Mouse (Mus musculus) hematopoietic stem cell, adult 5-6 weeks (primary cell): ENCODE measurements at regions not wholly inside any gene's neighbourhood (a gene's known extent, or its start where the extent isn't known, plus 50 kb on each side); places are given as distances from the start of the nearest gene placed in this dataset.

Source experiments
- ATAC-seq, 2 experiments: fragments of 125-278 bp in 1 of 2; replicated peaks in 1 of 2; 2 replicates each; pipeline ENCODE4 v1.8.0; 2016 to 2017; ENCODE audit warnings: inconsistent platforms in 2 of 2, mild to moderate bottlenecking in 2 of 2, moderate number of reproducible peaks in 2 of 2, low read depth in 1 of 2, moderate TSS enrichment in 1 of 2; ENCODE audit not compliant: low FRiP score in 2 of 2, poor library complexity in 2 of 2, severe bottlenecking in 2 of 2, insufficient read depth in 1 of 2, low TSS enrichment in 1 of 2

DNA sequence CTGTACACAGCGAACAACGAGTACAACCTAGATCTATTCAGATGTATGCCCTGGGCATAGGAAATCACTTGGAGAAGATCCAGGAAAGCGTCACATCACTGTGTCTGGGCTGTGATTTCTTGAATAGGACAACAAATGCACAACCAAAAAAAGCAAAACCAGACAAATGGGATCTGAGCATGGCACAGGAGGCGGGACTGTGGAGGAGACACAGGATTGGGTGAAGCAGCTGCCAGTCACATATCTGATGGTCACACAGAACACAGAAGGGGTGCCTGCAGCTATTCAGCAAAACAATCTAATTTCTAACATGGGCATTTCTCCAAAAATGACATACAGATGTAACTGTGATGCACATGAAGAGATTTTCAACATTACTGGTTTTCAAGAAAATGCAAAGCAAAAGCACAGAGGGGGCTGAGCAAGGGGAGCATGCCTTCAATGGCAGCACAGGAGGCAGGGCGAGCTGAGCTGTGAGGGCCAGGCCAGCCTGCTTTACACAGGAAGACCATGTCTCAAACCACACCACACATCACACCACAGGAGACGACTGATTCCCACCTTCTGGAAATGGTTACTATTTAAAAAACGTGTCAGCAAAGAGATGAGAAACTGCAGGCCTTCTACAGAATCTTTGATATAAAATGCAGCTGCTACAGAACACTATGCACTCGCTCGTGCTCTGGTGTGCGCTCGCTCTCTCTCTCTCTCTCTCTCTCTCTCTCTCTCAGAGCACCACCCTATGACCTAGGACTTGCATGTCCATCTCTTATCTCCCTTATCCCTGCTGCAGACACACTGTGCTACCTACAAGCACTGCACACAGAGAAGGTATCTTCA, 175.2 kb upstream of the Klf14 start:
- ATAC-seq: no peak

DNA sequence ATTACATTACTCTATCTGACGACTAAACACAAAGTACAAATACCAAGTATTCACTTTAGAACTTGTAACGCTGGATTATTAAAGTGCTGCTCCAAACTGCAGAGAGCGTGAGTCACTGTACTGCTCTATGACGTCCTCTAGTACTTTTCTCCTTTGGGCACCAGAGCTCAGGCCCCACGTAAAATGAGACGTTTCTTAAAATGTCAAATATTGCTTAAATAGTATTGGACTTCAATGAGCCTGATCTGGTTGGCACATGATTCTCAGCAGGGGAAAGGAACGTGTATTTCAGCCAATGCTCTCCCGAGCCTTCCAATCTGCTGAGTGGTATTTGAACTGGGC, 175.8 kb upstream of the Klf14 start:
- ATAC-seq: no peak

DNA sequence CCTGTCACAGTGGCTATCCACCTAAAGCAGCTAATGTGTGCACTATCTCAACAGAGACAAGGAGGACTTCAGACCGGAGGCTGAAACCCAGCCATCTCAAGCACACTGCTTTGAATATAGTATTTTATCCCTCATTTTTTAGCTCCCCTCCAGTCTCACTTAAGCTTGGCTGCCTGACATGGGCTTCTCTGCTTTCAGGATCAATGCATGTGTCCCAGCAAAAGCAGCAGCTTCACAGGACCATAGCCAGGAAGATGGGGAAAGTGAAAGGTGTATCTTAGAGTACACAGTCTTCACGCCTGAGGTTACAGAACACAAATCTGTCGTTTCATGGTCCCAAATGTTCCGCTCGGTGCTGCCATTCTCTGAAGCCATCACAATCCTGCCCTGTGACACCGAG, 176.7 kb upstream of the Klf14 start:
- ATAC-seq: no peak

DNA sequence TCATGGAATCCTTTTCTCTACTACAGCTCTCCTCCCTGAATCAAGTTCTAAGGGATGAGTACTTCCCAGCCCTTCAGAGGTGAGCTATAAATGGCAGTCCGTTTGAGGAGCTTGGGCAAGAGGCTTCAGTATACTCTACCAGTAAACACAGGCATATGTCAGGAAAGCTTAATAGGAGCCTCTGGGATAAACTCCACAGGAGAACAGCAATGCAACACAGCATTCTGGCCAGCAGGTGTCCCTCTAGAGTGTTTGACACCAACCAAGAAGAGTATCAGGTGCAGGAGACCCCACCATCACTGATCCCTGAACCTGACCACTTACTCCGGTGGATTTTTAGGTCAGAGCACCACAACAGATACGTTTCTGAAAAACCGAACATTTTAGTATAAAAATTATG, 178.0 kb upstream of the Klf14 start:
- no peak; a peak in 1 of 4 replicates for ATAC-seq

DNA sequence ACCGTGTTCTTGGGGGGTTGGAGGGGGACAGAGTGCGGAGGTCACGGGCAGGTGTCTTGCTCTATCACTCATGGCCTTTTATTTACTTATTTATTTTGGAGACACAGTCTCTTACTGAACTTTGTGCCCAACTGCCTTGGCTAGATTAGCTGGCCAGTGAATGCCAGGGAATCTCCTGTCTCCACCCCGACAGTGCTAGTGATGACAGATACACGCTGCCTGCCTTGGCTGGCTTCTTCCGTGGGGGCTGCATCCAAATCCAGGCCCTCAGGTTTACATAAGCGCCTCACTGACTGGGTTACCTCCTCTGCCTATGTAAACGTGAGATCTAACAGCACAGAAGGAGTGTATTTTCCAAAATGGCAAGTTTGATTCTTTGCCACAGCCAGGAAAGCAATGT, 178.5 kb upstream of the Klf14 start:
- ATAC-seq: no peak

DNA sequence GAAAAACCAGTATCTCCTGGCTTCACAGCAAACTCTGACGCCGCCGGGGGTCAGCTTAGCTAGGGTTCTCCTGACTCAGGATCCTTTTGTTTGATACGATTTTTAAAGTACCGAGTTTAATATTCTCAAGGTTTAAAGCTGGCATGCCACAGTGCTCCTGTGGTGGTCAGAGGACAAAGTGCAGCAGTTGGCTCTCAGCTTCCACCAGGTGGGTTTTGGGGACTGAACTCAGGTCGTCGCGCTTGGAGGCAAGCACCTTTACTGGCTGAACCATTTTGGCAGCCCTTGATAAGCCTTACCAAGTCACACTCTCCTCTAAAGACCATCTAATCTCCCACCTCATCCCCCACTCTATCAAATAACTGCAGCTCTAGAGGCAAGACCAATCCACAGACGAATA, 181.1 kb upstream of the Klf14 start:
- ATAC-seq: no peak

DNA sequence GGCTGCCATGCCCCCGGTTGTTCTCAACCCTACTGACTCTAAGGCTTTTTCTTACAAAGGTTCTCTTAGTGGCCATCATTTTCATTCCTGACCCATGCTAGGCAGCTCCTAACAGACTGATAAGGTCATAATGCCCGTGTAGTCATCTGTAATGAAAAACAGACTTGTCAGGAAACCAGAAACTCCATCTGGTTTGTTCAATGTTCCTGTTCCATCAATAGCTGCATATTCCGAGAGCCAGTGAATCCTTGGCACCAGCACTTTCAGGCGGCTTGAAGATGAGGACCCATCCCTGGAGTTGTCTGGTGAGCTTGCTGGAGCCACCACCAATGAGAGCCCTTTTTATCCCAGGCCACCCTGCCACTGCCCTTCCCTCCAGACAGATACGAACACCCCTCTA, 181.7 kb upstream of the Klf14 start:
- ATAC-seq: no peak

DNA sequence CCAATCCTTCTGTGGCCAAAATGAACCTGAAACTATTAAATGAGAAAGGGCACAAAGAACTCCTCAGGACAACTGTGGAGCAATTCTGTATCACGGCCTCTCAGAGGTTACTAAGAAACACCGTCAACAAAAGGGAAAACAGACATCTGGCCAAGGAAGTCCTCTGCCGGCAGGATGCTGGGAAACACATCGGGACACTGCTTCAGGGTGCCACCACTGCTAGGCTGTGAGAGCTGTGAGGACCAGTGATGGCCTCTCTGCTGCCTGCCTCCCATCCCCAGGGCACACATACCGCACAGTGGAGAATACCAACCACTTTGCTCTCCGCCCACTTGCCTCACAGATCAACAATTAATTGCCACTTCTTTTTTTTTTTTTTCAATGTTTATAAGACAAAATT, 182.6 kb upstream of the Klf14 start:
- no peak for ATAC-seq

DNA sequence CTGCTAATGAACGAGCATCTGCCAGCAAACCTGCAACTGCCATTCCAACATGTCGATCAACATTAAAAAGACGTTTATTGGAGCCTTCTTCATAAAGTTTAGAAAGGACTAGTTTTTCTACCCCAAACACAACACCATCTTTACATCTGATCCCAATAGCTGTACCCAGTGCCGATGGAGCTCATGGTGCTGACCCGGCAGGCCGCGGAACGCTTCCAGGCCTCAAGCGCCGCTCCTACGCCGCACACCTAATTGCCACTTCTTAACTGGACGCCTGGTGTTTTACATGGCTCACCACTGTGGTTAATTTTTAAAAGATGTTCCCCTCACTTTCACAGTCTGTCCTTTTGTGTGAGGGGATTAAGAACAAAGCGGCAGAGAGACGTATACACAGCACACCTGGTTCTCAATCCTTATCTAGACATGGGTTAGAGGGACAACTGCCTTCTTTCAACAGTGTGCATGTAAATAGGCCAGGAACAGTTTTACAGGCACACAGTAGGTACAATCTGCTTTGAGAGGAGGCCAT, 183.7 kb upstream of the Klf14 start:
- 0 out of 4 replicates have a peak, but pooled peaks of 1 of the 2 experiments have one; percentile 46 for ATAC-seq

DNA sequence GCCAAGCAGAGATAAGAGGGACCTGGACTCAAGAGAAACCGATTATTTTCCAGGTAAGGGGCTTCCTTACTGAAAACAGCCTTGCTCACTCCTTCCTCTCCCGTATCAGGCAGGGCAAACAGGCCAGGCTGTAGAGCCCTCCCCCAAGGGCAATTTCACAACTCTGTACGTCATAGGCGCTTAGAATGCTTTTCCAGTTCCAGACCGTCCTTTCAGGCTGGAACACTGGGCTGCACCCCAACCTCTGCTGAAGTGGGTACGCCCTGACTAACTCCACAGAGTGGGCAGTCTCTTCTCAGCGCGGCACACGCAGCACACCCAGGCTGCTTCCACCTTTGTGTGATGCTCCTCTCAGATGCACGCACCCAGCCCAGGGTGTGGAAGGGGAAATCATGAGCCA, 186.8 kb upstream of the Klf14 start:
- no peak for ATAC-seq

DNA sequence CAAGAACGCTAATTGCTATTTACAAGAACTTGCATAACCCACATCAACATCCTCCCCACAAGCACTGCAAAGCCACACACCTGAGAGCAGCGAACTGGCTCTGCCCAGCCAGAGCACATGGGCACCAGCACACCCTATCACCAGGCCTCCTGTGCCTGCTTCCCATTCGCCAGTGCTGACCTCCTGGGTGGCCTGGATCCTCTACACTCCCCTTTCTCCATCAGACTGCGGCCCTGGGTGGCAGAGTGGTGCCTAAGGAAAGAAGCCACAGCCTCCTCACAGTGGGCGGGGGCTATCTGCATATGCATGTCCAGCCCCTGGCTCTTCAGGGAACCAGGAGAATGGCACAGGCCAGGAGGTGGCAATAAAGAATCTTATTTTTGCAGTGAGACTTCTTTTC, 187.9 kb upstream of the Klf14 start:
- ATAC-seq: no peak

DNA sequence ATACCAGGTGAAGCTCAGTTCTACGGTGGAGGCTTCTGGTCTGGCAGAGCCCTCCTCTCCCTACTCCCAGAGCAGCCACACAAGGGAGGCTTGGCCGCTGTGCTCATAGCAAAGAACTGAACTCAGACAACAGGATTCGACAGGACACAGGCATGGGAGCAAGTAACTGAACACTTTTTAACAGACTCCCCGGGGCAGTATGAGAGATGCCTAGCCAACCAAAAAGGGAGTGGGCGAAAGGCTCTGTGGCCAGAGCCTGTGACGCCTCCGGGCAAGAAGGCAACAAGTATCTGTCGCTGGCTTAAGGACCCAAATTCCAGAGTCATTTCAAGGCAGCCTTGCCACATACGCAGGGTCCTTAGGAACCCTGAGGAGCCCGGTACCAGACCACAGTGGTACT, 188.8 kb upstream of the Klf14 start:
- ATAC-seq: no peak

DNA sequence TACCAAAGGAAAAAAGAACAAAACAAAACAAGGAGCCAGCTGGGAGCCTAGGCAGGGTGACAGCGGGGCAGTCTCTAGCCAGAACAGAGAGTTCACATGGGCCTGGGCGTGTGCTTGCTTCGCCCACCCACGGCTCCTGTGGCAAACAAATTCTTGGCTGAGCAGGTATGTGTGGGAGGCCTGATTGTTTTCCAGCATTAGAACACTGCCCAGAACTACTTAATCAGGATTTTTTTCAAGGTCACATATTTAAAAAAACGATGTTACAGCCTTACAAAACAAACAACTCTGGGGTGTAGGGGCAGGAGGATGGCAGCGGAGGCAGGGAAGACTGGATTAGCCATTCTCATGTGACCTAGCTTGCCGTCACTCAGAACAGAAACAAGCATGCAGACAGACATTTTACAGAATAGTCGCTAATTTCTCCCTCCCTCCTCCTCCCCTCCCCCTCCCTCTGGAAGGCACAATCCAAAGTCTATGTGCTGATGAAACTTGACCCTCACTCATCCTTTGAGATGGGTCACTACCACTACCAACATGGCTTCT, 189.5 kb upstream of the Klf14 start:
- no peak for ATAC-seq

DNA sequence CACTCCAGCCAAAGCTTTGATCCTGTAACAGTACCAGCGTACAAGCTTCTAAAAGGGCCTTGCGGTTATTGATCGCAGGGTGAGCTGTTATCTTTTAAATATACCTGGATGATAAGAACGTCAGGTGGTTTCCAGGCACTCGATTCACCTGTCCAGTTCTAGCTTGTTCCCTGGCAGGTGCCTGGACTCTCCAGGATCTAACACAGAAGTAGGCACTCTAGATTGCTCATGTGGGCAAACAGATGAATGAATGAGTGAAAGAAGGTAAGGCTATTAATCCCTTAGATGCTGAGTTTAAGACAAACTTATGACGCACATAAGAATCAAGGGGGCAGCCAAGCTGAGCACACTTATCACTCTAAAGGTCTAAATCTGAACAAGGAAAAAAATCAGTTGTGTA, 190.3 kb upstream of the Klf14 start:
- no peak for ATAC-seq

DNA sequence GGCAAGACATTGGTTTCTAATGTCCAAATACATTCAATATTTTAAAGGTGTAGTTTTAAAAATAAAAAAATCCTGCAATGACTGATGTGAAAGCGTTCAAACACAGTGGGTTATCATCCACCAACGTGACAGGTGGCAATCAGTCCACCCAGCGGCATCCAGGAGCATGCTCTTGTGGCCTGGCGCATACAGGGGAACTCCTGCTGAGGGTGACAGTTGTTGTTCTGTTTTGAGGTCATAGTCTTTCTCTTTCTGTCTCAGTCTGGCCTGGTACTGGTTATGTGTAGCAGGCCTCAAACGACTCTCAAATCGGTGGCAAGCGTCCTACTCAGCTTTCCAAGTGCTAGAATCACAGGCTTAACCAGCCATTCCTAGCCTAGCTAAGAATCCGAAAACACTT, 191.5 kb upstream of the Klf14 start:
- ATAC-seq: no peak

DNA sequence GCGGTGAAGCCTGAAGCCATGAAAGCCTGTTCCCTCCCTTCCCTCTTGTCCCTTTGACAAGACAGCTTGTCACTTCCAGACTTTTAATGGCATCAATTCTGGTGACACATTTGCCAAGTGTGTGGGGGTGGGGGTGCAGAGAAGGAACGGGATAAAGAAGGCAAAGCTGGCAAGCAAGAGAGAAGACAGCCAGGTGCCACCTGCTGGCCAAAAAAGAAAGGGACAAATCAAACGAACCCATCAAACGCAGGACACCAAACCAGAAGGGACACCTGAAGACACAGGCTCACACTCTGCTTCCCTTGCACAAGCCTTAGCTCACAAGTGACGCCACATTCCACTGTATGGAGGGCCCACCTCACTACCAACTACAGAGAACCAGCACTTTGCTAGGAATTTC, 197.0 kb upstream of the Klf14 start:
- ATAC-seq: no peak

DNA sequence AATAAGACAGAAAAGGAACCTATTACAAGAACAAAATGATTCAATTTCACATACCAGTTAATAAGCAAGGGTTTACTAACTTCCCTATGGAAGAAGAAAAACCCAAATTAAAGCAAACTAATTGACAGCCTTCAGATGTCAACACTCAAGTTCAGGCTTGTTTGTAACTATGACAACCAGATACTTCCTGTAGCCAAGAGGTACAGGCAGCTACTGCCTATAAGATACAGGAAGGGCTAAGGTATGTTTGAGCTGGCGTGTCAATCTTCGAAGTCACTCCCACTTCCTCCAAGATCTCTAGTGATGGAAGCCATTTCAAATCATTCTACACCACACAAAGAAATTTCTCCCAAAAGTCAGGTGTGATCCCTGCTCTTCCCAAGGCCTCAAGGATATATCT, 198.1 kb upstream of the Klf14 start:
- ATAC-seq: 0 out of 4 replicates have a peak, but pooled peaks of 1 of the 2 experiments have one; percentile 25

DNA sequence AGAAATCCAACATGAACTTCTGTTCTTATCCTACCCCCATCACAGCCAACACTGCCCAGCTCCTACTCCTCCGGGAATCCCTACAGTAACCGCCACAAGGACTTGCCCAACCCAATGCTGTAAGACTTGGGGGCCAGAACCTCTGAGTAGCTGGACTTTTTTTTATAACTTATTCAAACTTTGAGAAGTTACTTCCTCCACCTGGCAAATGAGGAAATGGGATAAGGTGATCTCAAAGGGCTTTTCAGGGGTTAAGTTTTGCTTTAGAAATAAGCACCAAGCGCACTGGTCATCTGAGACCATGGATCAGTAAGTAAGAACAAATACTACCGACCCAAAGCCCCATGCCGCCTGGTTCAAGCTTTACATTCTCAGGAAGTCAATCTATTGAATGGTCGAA, 198.6 kb upstream of the Klf14 start:
- 0 out of 4 replicates have a peak, but pooled peaks of 1 of the 2 experiments have one; percentile 3 for ATAC-seq

DNA sequence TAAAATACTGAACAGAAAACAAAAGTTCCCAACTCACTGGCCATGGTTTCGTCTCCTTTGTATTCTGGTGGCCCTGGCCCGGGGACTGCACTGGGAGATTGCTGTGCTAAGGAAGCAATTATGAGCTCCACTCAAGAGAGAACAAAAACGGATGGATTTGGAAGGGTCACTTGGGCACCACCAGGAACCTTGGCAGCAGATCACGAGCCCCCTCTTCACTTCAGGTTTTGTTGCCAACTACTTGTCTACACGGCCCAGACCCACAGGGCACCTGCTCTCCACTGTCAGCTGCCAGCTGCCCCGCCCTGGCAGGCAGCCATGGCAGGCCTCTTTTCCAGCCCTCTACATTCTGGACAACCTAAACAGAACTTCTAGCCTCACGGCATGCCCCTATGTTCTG, 199.8 kb upstream of the Klf14 start:
- ATAC-seq: no peak; a peak in 1 of 4 replicates
